Mouse (Mus musculus) kidney, embryonic 14.5 days (tissue): ENCODE results near the gene Adamts2. TPM values are rescaled to one million over a fixed set of nuclear protein-coding genes. Genes with fewer than 3 reads are reported as not detected.

ENCODE experiments used
- ATAC-seq: fragments of 200-750 bp; cut with Nextera tagmentation; 2 replicates; pipeline ENCODE4 v1.8.0; 2017; ENCODE audit warnings: moderate number of reproducible peaks, mild to moderate bottlenecking, moderate TSS enrichment, moderate library complexity; ENCODE audit not compliant: low FRiP score, low TSS enrichment
- H3K27ac ChIP-seq: fragments of 300-500 bp; sonication (generic); 2 replicates; pipeline ENCODE4 v1.5.1; 2014; ENCODE audit warnings: low read depth, mild to moderate bottlenecking, low read length, moderate library complexity, mixed read lengths
- H3K27me3 ChIP-seq: fragments of 300-500 bp; sonication (generic); 2 replicates; pipeline ENCODE4 v1.6.1; 2014; ENCODE audit warnings: mild to moderate bottlenecking, low read length; ENCODE audit not compliant: control insufficient read depth, insufficient read depth
- H3K36me3 ChIP-seq: fragments of 300-500 bp; sonication (generic); 2 replicates; pipeline ENCODE4 v1.6.1; 2014; ENCODE audit warnings: low read length, mixed read lengths; ENCODE audit not compliant: control insufficient read depth, insufficient read depth
- H3K4me1 ChIP-seq: fragments of 300-500 bp; sonication (generic); 2 replicates; pipeline ENCODE4 v1.6.1; 2014; ENCODE audit warnings: low read length, mixed read lengths; ENCODE audit not compliant: control insufficient read depth, insufficient read depth
- H3K4me2 ChIP-seq: fragments of 300-500 bp; sonication (generic); replicated peaks from 2 replicates; pipeline ENCODE4 v1.6.1; 2014; ENCODE audit warnings: low read depth, mild to moderate bottlenecking, low read length
- H3K4me3 ChIP-seq: fragments of 300-500 bp; sonication (generic); 2 replicates; pipeline ENCODE4 v1.5.1; 2014; ENCODE audit warnings: mild to moderate bottlenecking, low read length
- H3K9ac ChIP-seq: fragments of 300-500 bp; sonication (generic); 2 replicates; pipeline ENCODE4 v1.6.1; 2014; ENCODE audit warnings: low read depth, mild to moderate bottlenecking, low read length, moderate library complexity
- H3K9me3 ChIP-seq: fragments of 300-500 bp; sonication (generic); 2 replicates; pipeline ENCODE4 v1.6.1; 2016; ENCODE audit warnings: low read length; ENCODE audit not compliant: control insufficient read depth
- WGBS: fragments of 180-500 bp; shearing (Covaris S2); extraction: QIAGEN DNeasy Blood & Tissue Kit; methylation state at CpG from one replicate; pipeline ENCODE4 v1.1.7; 2014; 5-methylcytosine and 5-hydroxymethylcytosine counted together
- polyA plus RNA-seq: library from polyadenylated mRNA; unstranded; fragments of >200 nt; fragmentation: Nextera tagmentation; extraction: Ambion mirVana; gene quantifications from 2 replicates; pipeline ENCODE4 v1.2.1, GENCODE M21; 2014

Adamts2 gene
- polyA plus RNA-seq, 1 experiment from 2014 or later: 2.8 TPM

DNA sequence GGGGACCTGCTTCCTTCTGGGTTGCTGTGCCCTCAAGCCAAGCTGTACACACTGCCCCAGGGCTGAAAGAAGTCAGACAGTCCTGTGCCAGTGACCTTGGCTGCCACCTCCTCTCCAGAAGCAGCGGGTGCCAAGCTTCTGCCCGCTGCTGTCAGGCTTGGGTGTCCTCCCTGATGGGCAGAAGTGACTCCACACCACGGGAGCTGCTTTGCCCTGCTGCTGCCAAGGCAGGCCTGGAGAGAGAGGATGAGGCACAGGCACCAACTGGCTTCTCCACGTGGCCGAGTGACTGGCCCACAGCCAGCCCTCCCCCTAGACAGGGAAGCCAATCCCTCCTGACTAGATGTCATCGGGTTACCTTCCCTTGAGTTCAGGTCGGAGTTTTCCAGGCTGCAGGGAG lies 71.0 kb downstream of the Adamts2 start:
- WGBS: 34% methylated on average over 7 of the region's 7 CpGs
- H3K36me3 ChIP-seq: no peaks in the 10 kb centered on the region
- H3K4me1 ChIP-seq: no peaks in the 10 kb centered on the region
- H3K9ac ChIP-seq: no peak overlapping the region
- no peaks in the 10 kb centered on the region for H3K9me3 ChIP-seq
- H3K27me3 ChIP-seq: no peaks in the 10 kb centered on the region
- H3K4me3 ChIP-seq: no peak overlapping the region
- ATAC-seq: no peak
- no peak overlapping the region for H3K27ac ChIP-seq
- H3K4me2 ChIP-seq: no peak overlapping the region

GRCm38 (mm10) chr11:50673525-50674250 lies 71.8 kb downstream of the Adamts2 start:
- no peaks in the 10 kb centered on the region for H3K27me3 ChIP-seq
- H3K27ac ChIP-seq: no peak overlapping the region
- H3K9ac ChIP-seq: no peak overlapping the region
- ATAC-seq: no peak; the same call in 1 of the 2 replicates
- H3K9me3 ChIP-seq: no peaks in the 10 kb centered on the region
- no peak overlapping the region for H3K4me2 ChIP-seq
- H3K36me3 ChIP-seq: no peaks in the 10 kb centered on the region
- H3K4me1 ChIP-seq: no peaks in the 10 kb centered on the region
- H3K4me3 ChIP-seq: no peak overlapping the region
- WGBS: 65% methylated on average over 6 of the region's 7 CpGs

DNA sequence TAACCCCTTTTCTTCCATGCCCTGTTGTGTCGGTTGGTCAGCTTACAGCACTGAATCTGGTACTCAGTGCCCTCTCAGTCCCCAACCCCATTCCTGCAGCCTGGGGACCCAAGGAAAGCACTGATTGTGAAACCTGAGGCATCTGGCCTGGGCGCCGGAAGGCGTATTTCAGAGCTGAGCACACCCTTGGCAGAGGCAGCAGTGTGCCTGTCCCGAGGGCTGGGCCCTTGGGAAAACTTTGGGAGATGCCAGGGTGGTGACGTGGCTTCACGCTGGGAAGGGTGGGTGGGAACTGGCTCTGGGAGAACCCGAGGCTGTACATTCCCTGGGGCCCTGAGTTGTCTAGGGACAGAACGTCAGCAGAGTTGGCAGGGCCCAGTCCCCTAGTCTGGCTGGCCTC lies 72.5 kb downstream of the Adamts2 start:
- no peak overlapping the region for H3K4me2 ChIP-seq
- ATAC-seq: no peak
- no peaks in the 10 kb centered on the region for H3K9me3 ChIP-seq
- WGBS: 70% methylated on average over 9 of the region's 9 CpGs
- no peak overlapping the region for H3K9ac ChIP-seq
- no peak overlapping the region for H3K27ac ChIP-seq
- H3K4me1 ChIP-seq: no peaks in the 10 kb centered on the region
- no peaks in the 10 kb centered on the region for H3K27me3 ChIP-seq
- no peak overlapping the region for H3K4me3 ChIP-seq
- no peaks in the 10 kb centered on the region for H3K36me3 ChIP-seq

DNA sequence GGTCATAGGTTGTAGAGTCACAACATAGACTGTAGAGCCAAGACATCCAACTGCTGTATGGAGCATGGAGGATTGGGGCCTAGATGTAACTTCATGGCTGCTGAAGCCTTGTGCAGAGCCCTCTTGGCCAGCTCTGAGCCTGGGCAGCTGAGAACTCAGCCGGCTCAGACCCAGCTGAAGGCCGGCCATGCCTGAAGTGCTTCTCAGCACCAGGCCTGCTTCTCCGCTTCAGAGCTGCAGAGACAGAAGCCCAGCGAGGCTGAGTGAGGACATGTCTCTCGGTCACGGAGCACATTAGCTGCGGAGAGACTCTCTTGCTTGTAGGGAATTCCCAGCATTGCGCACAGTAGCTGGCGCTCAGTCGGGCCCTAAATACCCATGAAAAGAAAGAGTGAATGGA lies 76.8 kb downstream of the Adamts2 start:
- ATAC-seq: no peak
- H3K27ac ChIP-seq: no peak overlapping the region
- WGBS: 92% methylated on average over 10 of the region's 10 CpGs

GRCm38 (mm10) chr11:50681940-50682339 lies 80.1 kb downstream of the Adamts2 start:
- Histone ChIP-seq H3K9ac (no peak overlapping the region), H3K27ac (no peak overlapping the region), H3K27me3 (no peaks in the 10 kb centered on the region), H3K9me3 (no peaks in the 10 kb centered on the region), H3K4me3 (no peak overlapping the region), H3K4me1 (no peaks in the 10 kb centered on the region), H3K36me3 (no peaks in the 10 kb centered on the region), H3K4me2 (no peak overlapping the region)
- ATAC-seq: no peak
- 73% methylated on average over 7 of the region's 7 CpGs for WGBS

More for the DNA sequence above, 76.8 kb downstream of the Adamts2 start:
- Histone ChIP-seq H3K4me2 (no peak overlapping the region), H3K9ac (no peak overlapping the region), H3K4me1 (no peaks in the 10 kb centered on the region), H3K4me3 (no peak overlapping the region), H3K27me3 (no peaks in the 10 kb centered on the region), H3K36me3 (no peaks in the 10 kb centered on the region), H3K9me3 (no peaks in the 10 kb centered on the region)

DNA sequence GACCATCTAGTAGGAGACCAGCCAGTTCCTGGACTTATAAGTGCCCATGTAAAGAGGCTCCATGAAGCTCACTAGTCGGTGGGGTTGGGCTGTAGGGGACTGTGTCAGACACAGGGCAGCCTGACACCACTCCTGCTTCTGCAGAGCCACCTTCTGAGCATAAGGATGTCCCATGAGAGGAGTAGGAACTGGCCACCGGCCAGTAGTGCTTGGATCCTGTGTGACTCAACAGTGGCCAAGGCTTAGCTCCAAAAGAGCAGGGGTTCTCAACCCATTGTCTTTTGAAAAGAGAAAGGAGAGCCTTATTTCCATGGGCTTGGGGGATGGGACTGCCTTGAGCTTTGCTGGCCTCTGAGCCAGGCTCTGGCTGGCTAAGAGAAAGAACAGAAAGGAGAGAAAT lies 81.9 kb downstream of the Adamts2 start:
- Histone ChIP-seq H3K27ac (no peak overlapping the region), H3K27me3 (no peaks in the 10 kb centered on the region), H3K4me3 (no peak overlapping the region), H3K9me3 (no peaks in the 10 kb centered on the region), H3K36me3 (no peaks in the 10 kb centered on the region), H3K4me2 (no peak overlapping the region), H3K9ac (no peak overlapping the region), H3K4me1 (no peaks in the 10 kb centered on the region)
- ATAC-seq: no peak
- 92% methylated on average over 2 of the region's 2 CpGs for WGBS

- no peak overlapping the region for H3K9ac ChIP-seq
- H3K27ac ChIP-seq: no peak overlapping the region
- H3K27me3 ChIP-seq: no peaks in the 10 kb centered on the region
- H3K9me3 ChIP-seq: no peaks in the 10 kb centered on the region
- no peaks in the 10 kb centered on the region for H3K4me1 ChIP-seq
- WGBS: 94% methylated on average over 3 of the region's 3 CpGs
- no peak for ATAC-seq
- no peak overlapping the region for H3K4me2 ChIP-seq
- no peak overlapping the region for H3K4me3 ChIP-seq
- H3K36me3 ChIP-seq: no peaks in the 10 kb centered on the region
Observed at GRCm38 (mm10) chr11:50688584-50688983, 86.7 kb downstream of the Adamts2 start.

DNA sequence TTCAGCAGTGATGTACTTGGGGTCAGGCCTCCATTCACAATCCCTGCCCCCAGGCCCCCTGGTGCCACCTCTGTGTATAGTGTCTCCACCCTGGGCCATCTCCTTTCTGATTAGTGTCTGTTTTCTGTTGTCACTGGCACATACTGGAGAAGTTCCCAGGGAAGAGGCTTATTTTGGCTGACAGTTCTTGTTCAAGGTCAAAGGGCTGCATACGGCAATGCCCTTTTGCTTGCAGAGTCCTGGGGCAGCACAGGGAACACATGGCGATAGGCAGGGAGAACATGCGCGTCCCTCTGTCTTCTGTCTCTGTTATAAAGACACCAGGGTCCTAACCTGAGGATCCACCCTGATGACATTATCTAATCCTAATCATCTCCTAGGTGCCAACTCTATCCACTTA lies 87.8 kb downstream of the Adamts2 start:
- Histone ChIP-seq H3K36me3 (no peaks in the 10 kb centered on the region), H3K4me3 (no peak overlapping the region), H3K9ac (no peak overlapping the region), H3K4me2 (no peak overlapping the region), H3K4me1 (no peaks in the 10 kb centered on the region), H3K9me3 (no peaks in the 10 kb centered on the region), H3K27ac (no peak overlapping the region), H3K27me3 (no peaks in the 10 kb centered on the region)
- 94% methylated on average over 4 of the region's 4 CpGs for WGBS
- no peak for ATAC-seq

GRCm38 (mm10) chr11:50699971-50700370 lies 98.1 kb downstream of the Adamts2 start:
- WGBS: 82% methylated on average over 12 of the region's 12 CpGs

More at GRCm38 (mm10) chr11:50699971-50700370, 98.1 kb downstream of the Adamts2 start:
- Histone ChIP-seq H3K27ac (no peak overlapping the region), H3K36me3 (no peaks in the 10 kb centered on the region), H3K9me3 (no peaks in the 10 kb centered on the region), H3K27me3 (no peaks in the 10 kb centered on the region), H3K4me2 (no peak overlapping the region), H3K4me1 (no peaks in the 10 kb centered on the region), H3K4me3 (no peak overlapping the region), H3K9ac (no peak overlapping the region)
- ATAC-seq: no peak
